Mouse (Mus musculus) frontal cortex, adult 2 months (tissue): ENCODE results near the gene Itm2b. TPM values are rescaled to one million over a fixed set of nuclear protein-coding genes. Genes with fewer than 3 reads are reported as not detected.

Experiments used
- DNase-seq, 2 experiments: peaks; one replicate each; pipeline ENCODE4 v3.0.0; 2022; ENCODE audit warnings: low spot score in 1 of 2; ENCODE audit errors: extremely low spot score in 1 of 2
- polyA plus RNA-seq: library from polyadenylated mRNA; depleted of rRNA; stranded (reverse); fragments of >200 nt; gene quantifications from 2 replicates; pipeline ENCODE4 v1.2.3, GENCODE M21; 2012; rRNA removed

Gene Itm2b
- polyA plus RNA-seq, result 1,263 and 1,284 TPM in 2 replicates

DNA sequence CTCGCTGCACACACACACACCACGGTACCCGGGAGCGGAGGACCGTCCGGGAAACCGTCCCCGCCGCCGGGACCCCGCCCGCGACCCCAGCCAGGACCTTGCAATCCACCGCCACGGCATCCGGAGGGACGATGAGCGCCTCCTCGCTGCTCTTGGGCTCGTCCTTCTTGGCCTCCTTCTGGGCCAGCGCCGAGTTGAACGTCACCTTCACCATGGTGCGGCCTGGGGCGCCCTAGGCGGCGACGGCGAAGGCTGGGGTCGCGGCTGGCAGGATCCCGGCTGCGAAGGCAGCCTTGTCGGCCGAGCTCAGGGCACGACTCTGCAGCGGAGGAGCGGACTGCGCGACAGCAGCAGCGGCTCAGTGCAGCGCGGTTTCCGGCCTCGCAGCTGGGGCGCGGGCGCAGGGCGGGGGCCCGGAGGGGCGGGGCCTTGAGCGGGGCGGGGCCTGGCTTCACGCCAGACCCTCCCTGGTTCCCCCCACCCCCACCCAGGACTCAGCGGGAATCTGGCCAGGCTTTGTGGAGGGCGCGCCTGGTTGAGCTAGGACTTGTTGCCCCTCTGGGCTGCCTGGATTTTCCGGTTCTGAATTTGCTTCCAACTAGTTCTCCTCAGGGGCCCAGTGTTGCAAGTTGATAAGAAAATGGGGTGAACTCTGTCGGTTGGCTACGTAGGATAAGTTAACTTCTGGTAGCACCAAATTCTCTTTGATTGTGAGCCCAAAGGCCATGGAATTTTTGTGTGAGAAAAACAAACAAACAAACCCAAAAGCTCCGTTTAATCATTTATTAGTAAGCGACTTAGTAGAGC is at the start of gene Itm2b:
Gene Itm2b, minus strand, starts transcription at position 377 of the 807 bp plus-strand sequence.
- DNase-seq, result peak; percentile 43 to 80

DNA sequence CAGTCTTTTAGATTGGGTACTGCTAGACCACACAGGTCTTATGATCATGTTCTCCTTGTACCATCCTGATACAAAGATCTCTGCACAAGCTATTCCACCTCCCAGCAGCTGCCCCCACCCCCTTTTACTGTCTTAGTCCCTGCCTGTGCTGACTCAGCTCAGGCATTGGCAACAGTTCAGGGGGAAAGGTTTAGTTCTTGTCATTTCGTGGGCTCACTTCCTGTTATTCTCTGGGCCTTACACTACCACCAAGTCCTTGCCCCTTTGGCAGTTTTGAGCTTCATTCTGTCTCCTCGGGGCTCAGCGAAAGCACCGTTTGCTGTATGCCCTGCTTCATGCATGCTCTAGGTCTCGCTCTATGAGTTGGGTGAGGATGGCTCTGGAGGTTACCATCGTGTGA is 48.4 kb upstream of the Itm2b start:
- DNase-seq, result no peak

DNA sequence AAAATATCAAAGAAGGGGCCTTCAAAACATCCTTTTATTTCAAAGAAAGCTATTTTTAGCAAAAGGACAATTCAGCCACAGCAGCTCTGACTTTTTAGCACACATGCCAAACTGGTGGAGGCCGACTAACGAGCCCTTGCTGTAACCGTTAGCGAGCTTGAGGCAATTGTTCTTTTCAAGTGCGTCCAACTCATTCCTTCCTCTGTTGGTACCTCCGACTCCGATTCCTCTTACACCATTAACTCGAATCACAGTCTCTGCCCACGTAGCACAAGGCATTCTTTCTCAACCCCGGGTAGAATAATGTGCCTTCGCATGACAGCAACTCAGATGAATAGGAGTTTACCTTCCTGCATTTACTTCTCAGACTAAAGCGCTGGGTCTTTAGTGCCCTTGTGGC is 45.5 kb upstream of the Itm2b start:
- no peak for DNase-seq

DNA sequence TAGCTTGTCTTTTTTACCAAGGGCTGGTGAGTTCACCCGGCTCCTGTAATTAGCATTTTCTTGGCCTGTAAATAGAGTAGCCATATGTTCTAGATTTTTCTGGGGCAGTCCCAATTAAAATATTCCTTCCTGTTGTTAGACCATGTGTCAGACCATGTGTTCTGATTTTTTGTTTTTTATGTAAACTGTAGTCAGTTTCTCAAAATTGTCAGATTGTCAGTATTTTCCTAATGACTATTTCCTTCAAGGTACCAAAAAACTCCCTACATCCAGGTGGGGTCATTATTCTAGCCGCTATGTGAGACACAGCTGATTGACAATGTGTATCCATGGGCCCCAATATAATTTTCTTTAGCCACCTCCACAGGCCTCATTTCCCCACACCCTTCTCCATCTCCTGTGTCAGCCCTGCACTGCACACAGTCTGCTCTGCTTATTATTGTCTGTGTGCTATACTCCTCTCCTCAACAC is 40.5 kb upstream of the Itm2b start:
- DNase-seq, result no peak

DNA sequence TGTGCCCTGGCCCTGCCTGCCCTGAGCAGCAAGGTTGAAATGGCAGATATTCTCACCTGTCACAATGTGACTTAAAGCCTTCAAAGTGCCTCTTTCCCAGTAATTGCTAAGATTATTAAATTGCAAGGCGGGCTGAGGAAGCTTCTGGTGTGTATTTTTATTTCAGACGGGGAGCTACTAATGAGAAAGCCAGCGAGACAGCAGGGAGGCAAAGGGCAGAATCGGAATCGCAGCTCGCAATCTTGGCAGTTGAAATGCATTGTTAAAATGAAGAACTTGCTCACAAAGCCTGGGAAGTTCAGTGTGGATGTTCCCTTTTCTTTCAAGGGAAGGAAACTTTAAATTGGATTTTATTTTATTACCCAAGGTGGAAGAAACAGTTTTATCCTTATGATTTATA is 39.9 kb upstream of the Itm2b start:
- no peak for DNase-seq

DNA sequence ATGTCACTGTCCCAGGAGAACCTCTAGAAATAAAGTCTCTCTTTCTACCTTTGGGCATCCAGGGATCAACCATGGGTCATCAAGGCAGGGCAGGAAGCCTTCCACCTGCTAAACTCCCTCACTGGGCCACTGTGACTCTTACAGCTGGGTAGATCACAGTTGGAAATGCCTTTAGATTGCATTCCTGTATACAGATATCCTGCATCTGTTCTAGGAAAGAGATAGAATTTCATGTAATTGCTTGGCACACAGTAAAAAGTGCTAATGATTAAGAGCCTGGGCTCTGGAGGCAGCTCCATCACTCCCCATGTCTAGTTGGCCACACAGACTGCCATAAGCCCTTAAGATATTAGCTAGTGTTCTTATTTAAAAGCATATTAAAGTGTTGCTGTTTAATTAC is 38.5 kb upstream of the Itm2b start:
- no peak for DNase-seq

DNA sequence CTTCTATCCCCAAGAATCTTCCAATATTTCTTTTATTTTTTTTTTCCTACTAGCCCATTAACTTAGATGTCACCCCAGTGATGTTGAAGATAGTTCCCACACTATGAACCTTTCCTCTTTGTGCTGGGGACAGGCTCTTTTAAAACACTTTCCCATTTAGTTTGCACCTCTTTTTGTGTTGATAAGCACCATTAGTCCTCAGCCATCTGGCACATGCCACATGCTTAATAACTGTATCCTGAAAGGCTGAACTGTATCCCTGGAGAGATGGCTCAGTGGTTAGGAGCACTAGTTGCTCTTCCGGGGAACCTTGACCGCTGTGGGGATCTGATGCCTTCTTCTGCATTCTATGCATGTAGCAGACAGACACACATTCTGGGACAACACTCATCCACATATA is 37.5 kb upstream of the Itm2b start:
- no peak for DNase-seq

DNA sequence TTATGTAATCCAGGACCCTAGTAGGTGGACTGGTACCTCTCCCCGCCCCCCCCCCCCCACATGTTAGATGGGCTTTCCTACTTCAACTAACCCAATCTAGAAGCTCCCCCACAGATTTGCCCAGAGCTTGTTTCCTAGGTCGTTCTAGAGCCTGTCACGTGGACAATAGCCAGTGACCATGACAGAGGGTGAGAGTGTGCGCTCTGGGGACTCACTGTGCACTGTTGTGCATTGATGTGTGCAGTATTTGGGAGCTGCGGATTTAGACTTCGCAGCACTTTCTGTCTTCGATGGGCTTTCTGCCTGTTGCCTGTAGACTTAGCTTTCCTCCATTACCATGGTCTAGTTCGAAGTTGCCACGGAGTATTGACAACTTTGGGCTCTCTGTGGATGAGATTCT is 36.5 kb upstream of the Itm2b start:
- DNase-seq, result no peak

DNA sequence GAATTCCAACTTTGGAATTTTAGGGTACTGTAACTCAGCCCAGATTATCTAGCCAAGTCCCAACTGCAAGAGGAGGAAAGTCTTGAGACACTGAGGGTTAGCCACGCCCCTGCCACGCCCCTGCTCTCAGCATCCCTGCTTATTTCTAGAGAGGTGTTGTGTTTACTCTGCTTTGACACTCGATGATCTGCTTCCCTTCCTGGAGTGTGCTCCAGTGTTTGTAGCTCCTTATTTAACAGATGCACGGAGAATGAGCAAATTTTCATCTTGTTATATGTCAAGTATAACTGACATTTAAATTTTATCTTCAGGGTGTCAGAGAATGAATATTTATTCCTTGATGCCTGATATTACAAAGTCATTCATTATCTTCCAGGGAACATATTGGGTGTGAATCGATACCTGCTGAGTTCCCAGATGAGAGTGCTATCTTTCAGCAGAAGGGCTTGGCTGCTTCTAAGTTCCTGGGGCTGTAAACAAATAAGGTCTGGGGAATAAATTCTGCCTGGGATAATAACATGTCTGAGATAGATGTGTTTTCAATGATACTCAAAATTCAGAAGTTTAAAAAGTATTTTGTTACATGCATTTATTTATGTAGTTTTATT is 35.2 kb upstream of the Itm2b start:
- DNase-seq, result no peak

DNA sequence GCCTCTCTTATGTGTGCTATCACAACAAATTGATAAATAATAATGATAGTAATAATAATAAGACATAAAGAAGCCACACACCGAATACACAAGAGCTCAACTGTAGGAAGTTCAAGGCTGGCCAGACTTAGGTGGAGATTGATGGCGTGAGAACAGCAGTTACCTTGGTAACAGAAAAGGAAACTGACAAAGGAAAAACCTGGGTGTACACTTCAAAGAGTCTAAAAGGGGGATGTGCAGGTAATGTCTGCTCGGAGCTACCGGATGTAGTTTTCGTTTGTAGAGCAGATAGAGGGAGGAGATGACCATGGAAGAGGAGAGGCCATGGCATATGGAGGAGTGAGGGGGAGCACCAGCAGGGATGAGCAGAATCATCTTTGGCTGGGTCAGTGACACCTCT is 31.4 kb upstream of the Itm2b start:
- DNase-seq, result no peak

DNA sequence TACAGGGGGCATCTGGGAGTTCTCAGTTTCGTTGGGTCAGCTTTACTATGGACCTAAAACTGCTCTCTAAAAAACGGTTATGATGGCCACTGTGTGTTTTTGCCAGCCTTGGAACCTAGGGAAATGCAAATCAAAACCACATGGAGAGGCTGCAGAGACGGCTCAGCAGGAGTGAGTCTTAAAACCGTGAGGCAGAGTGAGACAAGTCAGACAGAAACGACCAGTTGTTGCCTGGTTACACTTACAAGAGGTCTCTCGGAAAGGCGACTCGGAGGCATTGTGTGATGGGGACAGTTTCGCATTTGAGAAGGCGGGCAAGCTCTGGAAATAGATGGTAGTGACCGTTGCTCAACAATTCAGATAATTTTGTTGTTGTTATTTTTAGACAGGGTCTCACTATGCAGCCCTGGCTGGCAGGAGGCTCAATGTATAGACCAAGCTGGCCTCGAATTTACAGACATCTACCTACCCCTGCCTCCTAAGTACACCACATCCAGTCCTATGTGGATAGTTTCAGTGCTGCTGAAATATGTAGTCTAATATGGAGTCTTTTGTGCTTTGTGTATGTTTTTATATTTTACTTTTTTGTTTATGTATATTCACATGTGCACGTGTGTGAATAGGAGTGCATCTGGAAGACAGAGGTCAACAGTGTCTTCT is 30.4 kb upstream of the Itm2b start:
- no peak for DNase-seq

DNA sequence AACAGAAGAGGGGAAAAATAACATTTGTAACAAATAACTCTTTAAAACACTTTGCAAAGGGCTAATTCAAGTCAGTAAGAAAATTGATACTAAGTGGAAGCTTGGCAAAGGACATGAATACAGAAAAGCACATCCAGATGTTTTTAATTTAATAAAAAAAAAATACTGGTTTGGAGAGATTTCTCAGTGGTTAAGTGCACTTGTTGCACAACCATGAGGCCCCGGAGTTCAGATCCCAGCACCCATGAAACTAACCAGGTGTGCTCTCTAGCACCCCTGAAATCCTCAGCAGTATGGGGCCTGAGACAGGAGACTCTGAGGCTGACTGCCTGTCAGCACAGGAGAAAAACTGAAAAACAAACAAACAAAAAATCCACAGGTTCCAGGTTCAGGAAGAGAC is 26.6 kb upstream of the Itm2b start:
- no peak for DNase-seq

DNA sequence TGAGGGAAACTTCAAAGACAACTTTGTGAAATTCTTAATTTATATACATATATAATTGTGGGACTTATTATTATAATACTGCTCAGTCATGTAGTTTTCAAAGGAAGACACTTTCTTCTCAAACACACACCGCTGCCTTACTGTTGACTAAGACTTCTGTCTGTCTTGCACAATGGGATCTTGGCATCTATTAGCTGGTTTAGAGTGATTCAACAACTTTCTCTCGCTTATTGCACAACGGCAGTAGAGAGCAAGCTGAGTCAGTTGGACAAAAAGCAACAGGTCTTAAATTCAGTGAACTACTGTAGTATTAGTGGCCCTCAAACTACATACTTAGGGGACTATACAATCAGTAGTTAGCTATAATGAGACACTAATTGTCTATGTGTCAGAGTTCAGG is 25.0 kb upstream of the Itm2b start:
- DNase-seq, result no peak

DNA sequence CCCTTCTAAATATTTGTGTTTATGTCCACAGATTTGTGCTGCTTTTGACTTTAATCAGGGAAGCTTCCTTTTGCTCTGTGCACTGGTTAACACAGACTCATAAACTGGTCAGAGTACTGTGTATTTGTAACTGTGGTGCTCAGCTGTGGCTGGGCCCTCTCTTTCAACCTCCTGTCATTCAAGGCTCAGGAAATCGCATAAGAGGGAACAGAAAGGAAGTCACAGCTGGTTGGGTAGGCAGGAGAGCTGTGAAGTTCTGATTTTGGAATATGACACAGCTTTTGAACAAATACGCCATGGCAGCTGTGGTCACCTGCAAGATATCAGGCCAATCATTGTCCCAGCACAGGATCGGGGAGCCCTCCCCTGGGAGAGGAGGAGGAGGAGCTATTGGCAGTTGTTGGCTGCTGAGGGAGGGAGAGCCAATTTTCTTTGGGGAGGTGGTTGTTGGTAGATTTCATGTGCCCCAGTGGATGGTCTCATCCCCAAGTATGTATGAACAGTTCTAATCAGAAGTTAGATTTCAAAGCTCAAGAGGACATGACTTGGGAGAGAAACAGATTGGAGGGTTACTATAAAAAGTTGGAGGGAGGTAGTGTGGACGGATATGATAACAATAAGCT is 23.2 kb upstream of the Itm2b start:
- DNase-seq, result no peak

DNA sequence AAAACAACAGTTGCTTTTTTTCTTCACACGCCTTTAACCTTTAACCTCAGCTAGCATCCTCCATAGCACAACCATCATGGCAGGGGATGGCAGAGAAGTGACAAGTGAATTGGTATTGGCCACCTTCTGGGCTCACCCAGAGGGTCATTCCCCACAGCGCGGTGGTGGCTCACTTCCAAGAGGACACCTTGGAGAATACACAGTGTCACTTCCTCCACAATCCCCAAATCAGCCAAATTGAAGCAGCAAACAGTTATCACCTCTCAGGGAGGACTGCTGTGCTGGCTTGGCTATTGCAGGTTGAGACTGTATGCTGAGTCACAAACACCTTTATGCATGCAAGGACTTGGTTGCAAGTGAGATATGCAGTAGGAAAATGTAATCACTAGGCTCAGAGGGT is 18.9 kb upstream of the Itm2b start:
- no peak for DNase-seq

DNA sequence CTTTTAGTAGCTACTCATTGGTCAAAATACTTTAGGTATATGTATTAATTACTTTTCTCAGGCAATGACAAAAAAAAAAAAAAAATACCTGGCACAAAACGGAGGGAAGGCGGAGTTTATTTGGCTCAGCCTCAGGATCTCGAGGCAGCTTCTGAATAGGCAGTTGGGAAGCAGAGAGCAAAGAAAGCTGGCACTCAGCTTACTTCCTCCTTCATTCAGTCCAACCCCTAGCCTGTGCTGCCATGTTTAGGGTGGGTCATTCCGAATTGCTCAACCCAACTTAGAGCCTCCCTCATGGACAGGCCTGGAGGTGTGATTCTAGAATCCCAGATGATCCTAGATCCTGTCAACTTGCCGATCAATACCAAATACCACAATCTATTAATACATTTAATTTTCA is 18.3 kb upstream of the Itm2b start:
- DNase-seq, result no peak

DNA sequence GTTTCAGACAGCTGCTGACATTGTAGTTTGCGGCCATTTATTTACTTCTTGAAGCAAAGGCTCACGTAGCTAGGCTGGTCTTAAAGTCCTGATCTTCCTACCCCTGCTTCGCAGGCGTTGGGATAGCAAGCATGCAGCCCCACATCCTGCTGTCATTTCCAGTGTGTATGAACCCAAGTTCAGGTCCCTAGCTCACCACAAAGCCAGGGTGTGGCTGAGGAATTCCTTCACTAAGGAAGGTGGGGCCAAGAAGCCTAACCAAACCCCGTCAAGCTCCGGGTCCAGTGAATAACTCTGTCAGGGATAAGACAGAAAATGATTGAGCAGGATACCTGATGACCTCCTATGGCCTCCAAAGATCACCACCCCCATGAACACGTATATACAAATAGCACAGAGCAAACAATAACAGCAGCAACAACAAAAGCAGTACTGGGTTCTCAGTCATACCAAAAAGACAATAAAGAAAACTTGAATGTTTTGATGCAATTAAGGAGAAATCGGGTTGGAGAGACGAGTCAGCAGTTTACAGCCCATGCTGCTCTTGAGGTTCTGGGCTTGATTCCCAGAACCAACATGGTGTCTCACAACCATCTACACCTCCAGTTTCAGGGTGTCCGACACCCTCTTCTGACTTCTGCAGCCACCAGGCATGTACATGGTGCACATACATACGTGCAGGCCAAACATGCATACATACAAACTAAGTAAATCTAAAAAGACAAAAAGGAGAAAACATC is 17.4 kb upstream of the Itm2b start:
- no peak for DNase-seq

DNA sequence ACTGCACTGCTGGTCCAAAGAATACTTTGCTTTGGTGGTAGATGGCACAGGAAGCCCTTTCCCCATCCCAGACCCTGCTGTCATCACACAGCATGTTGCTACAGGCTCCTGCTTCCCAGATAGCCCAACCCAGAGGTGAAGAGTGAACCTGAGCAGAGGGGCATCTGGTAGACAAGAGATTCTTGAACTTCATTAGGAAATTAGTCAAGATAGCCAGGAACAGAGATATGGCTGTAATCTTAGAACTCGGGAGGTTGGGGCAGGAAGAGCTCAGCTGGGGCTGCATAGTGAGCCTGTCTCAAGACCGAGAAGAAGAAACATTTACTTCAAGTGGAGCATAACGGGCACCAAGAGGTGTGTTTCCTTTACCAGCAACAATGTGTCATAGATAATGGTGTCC is 16.3 kb upstream of the Itm2b start:
- no peak for DNase-seq

DNA sequence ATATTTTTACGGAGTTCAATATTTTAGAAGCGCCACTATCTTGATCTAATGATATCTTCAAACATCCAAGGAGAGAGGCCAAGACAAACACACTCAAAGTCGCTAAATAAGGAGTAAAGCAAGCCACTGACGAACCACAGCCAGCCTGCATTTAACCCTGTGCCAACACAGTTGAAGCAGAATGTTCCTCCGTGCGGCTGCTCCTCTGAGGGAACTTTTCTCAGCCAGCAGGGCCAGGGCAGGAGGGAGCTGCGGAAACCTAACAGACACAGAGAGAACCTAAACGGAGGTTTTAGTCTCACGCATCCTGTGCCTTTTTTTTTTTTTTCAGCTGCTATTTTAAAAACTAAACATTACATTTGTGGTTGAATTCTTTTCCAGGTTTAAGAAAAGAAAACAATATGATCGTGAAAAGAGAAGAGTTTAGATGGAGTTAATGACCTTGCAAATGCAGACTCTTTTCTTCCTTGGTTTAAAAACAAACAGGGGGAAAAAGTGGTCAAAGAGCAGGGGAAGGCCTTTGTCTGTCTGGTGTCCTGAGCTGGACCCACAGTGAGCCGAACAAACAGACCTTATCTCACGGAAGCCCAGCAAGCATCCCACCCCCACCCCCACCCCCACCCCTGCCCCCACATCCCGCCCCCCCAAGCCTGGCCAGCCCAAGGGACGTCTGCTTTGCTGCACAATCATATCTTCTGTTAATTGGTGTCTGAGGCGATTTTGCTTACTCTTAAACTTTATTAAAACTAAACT is 15.0 kb upstream of the Itm2b start:
- DNase-seq, result no peak
